Mouse (Mus musculus) liver, adult 2 months (tissue): ENCODE data around the gene Ate1. TPM values are rescaled to one million over a fixed set of nuclear protein-coding genes. Genes with fewer than 3 reads are reported as not detected.
"Not testable (repeated sequence)": the region's sequence is repeated elsewhere in the genome, so short reads cannot be mapped to it uniquely, and the experiment has no call there.

Source experiments
- DNase-seq: peaks from one replicate; pipeline ENCODE4 v3.0.0-alpha.2; 2011; ENCODE audit warnings: low read depth, low spot score; ENCODE audit errors: extremely low read depth
- H3K27ac ChIP-seq: fragments of 200-500 bp; replicated peaks from 2 replicates; pipeline ENCODE4 v1.5.1; 2012; ENCODE audit warnings: low read depth, mild to moderate bottlenecking, control low read depth, inconsistent platforms, low read length; ENCODE audit not compliant: insufficient read depth
- H3K27me3 ChIP-seq: fragments of 200-500 bp; 2 replicates; pipeline ENCODE4 v1.6.1; 2012; ENCODE audit warnings: mild to moderate bottlenecking, moderate library complexity, low read length, inconsistent platforms; ENCODE audit not compliant: control insufficient read depth, insufficient read depth
- H3K36me3 ChIP-seq: fragments of 200-500 bp; 2 replicates; pipeline ENCODE4 v1.6.1; 2012; ENCODE audit warnings: low read length, inconsistent platforms; ENCODE audit not compliant: control insufficient read depth, insufficient read depth
- H3K4me1 ChIP-seq: fragments of 200-500 bp; 2 replicates; pipeline ENCODE4 v1.6.1; 2011; ENCODE audit warnings: low read length; ENCODE audit not compliant: control insufficient read depth, insufficient read depth
- H3K4me3 ChIP-seq: fragments of 200-500 bp; 2 replicates; pipeline ENCODE4 v1.5.1; 2011; ENCODE audit warnings: low read depth, mild to moderate bottlenecking, control low read depth, low read length, moderate library complexity; ENCODE audit not compliant: insufficient read depth
- H3K79me2 ChIP-seq: fragments of 200-500 bp; 2 replicates; pipeline ENCODE4 v1.6.1; 2012; ENCODE audit warnings: inconsistent platforms, mild to moderate bottlenecking, low read length, moderate library complexity; ENCODE audit not compliant: control insufficient read depth, insufficient read depth
- H3K9ac ChIP-seq: fragments of 200-500 bp; 2 replicates; pipeline ENCODE4 v1.6.1; 2012; ENCODE audit warnings: low read depth, mild to moderate bottlenecking, control low read depth, inconsistent platforms, low read length
- CTCF ChIP-seq: fragments of 200-500 bp; IDR thresholded peaks from 2 replicates; pipeline ENCODE4 v1.5.1; 2011; ENCODE audit warnings: low read depth, low read length, control low read depth
- POLR2A ChIP-seq: fragments of 200-500 bp; IDR thresholded peaks from 2 replicates; pipeline ENCODE4 v1.6.1; 2011; ENCODE audit warnings: low read length, control low read depth; ENCODE audit not compliant: insufficient read depth; ENCODE audit errors: extremely low read depth
- WGBS: fragments of 180-500 bp; shearing (Covaris S2); methylation state at CpG from one replicate; pipeline ENCODE4 v1.1.7; 2018; 5-methylcytosine and 5-hydroxymethylcytosine counted together
- polyA plus RNA-seq: library from polyadenylated mRNA; depleted of rRNA; stranded (reverse); fragments of >200 nt; gene quantifications from 2 replicates; pipeline ENCODE4 v1.2.3, GENCODE M21; 2012
- total RNA-seq: library from RNA; depleted of rRNA; stranded (reverse); fragments of >200 nt; gene quantifications from 2 replicates; pipeline ENCODE4 v1.2.3, GENCODE M21; 2014

Ate1 gene
- total and polyA plus RNA-seq, 2 experiments = 4.4 to 23.7 TPM

GRCm38 (mm10) chr7:130493346-130493745 is 26.8 kb downstream of the Ate1 start:
- no peaks in the 10 kb centered on the region for H3K27me3 ChIP-seq
- TF ChIP-seq POLR2A (no peak), CTCF (no peak)
- no peak overlapping the region for H3K9ac ChIP-seq
- peaks cover 4% of the 10 kb centered on the region; the same call in 1 of the 2 replicates for H3K79me2 ChIP-seq
- no peak overlapping the region for H3K4me3 ChIP-seq
- H3K36me3 ChIP-seq = peaks cover 2% of the 10 kb centered on the region; the same call in 1 of the 2 replicates
- H3K27ac ChIP-seq = no peak overlapping the region
- H3K4me1 ChIP-seq = peaks cover 2% of the 10 kb centered on the region; the same call in 1 of the 2 replicates
- WGBS = 66% methylated on average over 3 of the region's 3 CpGs
- DNase-seq = no peak

DNA sequence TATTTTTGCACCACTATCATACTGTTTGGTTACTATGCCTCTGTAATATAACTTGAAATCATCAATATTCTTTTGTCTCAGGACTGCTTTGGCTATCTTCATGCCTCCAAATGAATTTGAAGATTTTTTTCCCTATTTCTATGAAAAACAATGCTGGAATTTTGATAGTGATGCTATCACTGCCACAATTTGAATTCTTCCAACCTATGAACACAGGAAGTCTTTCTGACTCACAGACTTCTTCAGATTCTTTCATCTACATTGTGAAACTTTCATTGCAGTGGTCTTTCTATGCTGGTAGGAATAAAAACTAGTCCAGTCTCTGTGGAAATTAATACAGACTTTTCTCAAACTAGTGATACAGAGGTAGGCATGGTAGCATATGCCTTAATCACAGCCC is 28.1 kb downstream of the Ate1 start:
- H3K36me3 ChIP-seq = peaks cover under 1% of the 10 kb centered on the region; the same call in 1 of the 2 replicates
- H3K27me3 ChIP-seq = no peaks in the 10 kb centered on the region
- peaks cover 4% of the 10 kb centered on the region; the same call in 1 of the 2 replicates for H3K79me2 ChIP-seq
- H3K9ac ChIP-seq = no peak overlapping the region
- TF ChIP-seq POLR2A = no peak
- no peak for TF ChIP-seq CTCF
- H3K27ac ChIP-seq = no peak overlapping the region
- DNase-seq = no peak
- peaks cover 2% of the 10 kb centered on the region; the same call in 1 of the 2 replicates for H3K4me1 ChIP-seq
- no peak overlapping the region for H3K4me3 ChIP-seq

- 93% methylated on average over 3 of the region's 3 CpGs for WGBS
- H3K4me1 ChIP-seq, H3K27me3 ChIP-seq, H3K27ac ChIP-seq, DNase-seq, H3K79me2 ChIP-seq, H3K4me3 ChIP-seq, H3K9ac ChIP-seq: not testable (repeated sequence)
- H3K36me3 ChIP-seq = peaks cover 14% of the 10 kb centered on the region
These were observed 41.2 kb downstream of the Ate1 start for GRCm38 (mm10) chr7:130479003-130479402.

DNA sequence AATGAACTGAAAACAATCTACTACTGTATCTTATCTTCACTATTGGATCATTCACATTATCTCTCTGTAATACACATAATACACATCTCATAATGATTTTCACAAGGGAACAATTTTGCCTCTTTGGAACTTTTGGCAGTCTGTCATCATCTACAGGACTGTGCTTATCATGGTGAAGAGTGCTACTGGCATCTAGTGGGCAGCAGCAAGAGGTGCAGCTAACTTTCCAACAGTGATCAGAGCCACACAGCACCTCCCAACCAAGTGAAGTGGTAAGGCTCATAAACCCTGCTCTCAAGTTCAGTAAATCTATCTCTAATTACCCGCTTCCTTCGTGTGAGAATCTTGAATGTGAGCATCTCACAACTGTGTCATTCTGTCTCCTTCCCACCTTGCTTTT is 44.2 kb downstream of the Ate1 start:
- no peaks in the 10 kb centered on the region for H3K4me1 ChIP-seq
- DNase-seq = peak; percentile 48

DNA sequence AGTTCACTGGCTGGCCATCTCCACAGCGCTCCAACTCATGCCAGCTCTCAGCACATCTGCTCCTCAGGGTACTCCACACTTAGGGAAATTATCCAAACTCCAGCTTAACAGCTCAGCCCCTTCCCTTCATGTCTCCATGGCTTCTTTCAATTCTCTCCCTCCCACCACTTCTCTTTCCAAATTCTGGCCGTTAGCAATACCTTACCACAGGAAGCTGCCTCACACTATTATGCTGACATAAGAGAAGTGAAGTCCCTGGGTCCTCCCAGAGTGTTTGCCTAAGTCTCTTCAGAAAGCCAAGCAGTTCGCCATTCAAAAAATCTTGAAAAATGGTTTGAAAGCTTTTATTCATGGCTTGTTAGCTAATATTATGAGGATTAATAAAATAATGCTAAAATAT is 46.3 kb downstream of the Ate1 start:
- no peak overlapping the region for H3K9ac ChIP-seq
- peaks cover 10% of the 10 kb centered on the region for H3K36me3 ChIP-seq
- no peaks in the 10 kb centered on the region for H3K4me1 ChIP-seq
- no peak overlapping the region for H3K27ac ChIP-seq
- no peaks in the 10 kb centered on the region for H3K27me3 ChIP-seq
- no peak overlapping the region for H3K4me3 ChIP-seq
- TF ChIP-seq POLR2A (no peak), CTCF (no peak)
- no peak for DNase-seq
- 86% methylated on average over 3 of the region's 3 CpGs for WGBS
- H3K79me2 ChIP-seq = no peaks in the 10 kb centered on the region; the same call in 1 of the 2 replicates

More for the DNA sequence above, 44.2 kb downstream of the Ate1 start:
- no peak overlapping the region for H3K9ac ChIP-seq
- peak; percentile 71 for TF ChIP-seq CTCF
- TF ChIP-seq POLR2A = no peak
- H3K4me3 ChIP-seq = no peak overlapping the region
- WGBS = 72% methylated on average over 2 of the region's 2 CpGs
- H3K79me2 ChIP-seq = no peaks in the 10 kb centered on the region; the same call in 1 of the 2 replicates
- H3K36me3 ChIP-seq = peaks cover 15% of the 10 kb centered on the region
- H3K27me3 ChIP-seq = no peaks in the 10 kb centered on the region
- H3K27ac ChIP-seq = no peak overlapping the region

- H3K27ac ChIP-seq = no peak overlapping the region
- no peak overlapping the region for H3K9ac ChIP-seq
- H3K27me3 ChIP-seq = no peaks in the 10 kb centered on the region
- no peak for TF ChIP-seq POLR2A
- TF ChIP-seq CTCF = no peak
- H3K79me2 ChIP-seq = no peaks in the 10 kb centered on the region; the same call in 1 of the 2 replicates
- WGBS = 79% methylated on average over 6 of the region's 6 CpGs
- no peaks in the 10 kb centered on the region for H3K4me1 ChIP-seq
- H3K36me3 ChIP-seq = peaks cover 9% of the 10 kb centered on the region
- no peak overlapping the region for H3K4me3 ChIP-seq
- no peak for DNase-seq
These were observed 47.5 kb downstream of the Ate1 start for GRCm38 (mm10) chr7:130472683-130473082.
